Mouse (Mus musculus): ENCODE data around the gene Hus1. TPM values are rescaled to one million over a fixed set of nuclear protein-coding genes. Genes with fewer than 3 reads are reported as not detected.
A peak's percentile ranks its signal among the peaks of the same experiment; 100 is the strongest.

Hus1 gene
- total and polyA plus RNA-seq, 3 experiments, result 10.2 to 39.1 (median 27.5) TPM

DNA sequence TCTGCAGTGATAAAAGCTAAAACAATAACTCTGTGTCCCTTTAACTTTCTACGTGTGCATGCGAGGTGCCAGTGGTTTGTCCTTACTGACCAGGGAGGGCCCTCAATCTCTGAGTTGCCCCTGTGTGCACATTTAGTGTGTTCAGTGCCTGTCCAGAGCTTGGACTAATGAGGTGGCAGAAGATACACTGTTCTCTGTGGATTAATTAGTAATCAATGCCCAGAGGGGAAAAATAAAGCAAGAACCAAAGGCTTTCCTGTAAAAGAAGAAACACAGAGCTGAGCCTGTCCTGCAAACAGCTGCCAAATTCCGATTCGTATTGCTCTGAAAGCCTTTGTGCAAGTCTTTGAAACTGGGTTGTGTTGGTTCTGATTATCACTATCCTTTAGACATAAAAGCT is 39.2 kb upstream of the Hus1 start:
- Histone ChIP-seq H3K4me3 (ENCODE audit: low read depth, low read length) (no peak overlapping the region), H3K27me3 (ENCODE audit: insufficient read depth, low read length) (peaks cover 17% of the 10 kb centered on the region), H3K9me3 (replicated peaks) (no peaks in the 10 kb centered on the region), H3K36me3 (replicated peaks) (no peaks in the 10 kb centered on the region), H3K4me1 (ENCODE audit: insufficient read depth, low read depth, low read length) (peaks cover 15% of the 10 kb centered on the region)
- TF ChIP-seq TAL1 (conservative IDR thresholded peaks at IDR 0.05; ENCODE audit: low read depth, low read length), result no peak
- TF ChIP-seq CTCF (IDR thresholded peaks at IDR 0.05; ENCODE audit: low read depth, low read length), result no peak
- TF ChIP-seq GATA1 (IDR thresholded peaks at IDR 0.05; ENCODE audit: borderline replicate concordance, low read length), result no peak
- TF ChIP-seq GATA2 (IDR thresholded peaks at IDR 0.05; ENCODE audit: borderline replicate concordance, low read depth, low read length), result no peak
- no peak for TF ChIP-seq POLR2AphosphoS5 (IDR thresholded peaks at IDR 0.05; ENCODE audit: insufficient replicate concordance, low read depth, low read length)
- no peak for ATAC-seq (ENCODE audit: extremely low read depth, insufficient number of reproducible peaks, low FRiP score, poor library complexity, severe bottlenecking)
- no peak for DNase-seq (ENCODE audit: low spot score)

DNA sequence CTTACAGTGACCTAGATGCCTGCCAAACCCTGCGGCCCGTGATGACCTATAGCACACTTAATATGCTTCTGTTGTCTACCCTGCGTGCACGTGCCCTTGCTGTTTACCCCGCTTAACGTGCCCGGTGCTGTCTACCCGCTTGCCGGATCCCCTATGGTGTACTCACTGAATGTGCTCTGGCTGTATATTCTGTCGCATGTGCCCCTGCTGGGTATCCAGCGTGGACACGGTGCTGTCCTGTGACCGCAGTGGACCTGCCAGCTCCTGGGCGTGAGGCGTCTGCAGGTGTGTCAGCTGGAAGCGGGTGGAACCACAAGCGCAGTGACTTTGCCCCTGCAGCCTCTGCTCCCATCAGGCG is 37.7 kb upstream of the Hus1 start, which contains the start of gene Sun3:
Sun3 (minus strand) TSS at position 289 of the 358 bp plus-strand sequence.
- Histone ChIP-seq H3K27me3 (ENCODE audit: insufficient read depth, low read length) (peaks cover 19% of the 10 kb centered on the region), H3K4me1 (ENCODE audit: insufficient read depth, low read depth, low read length) (peaks cover 15% of the 10 kb centered on the region), H3K36me3 (replicated peaks) (no peaks in the 10 kb centered on the region), H3K9me3 (replicated peaks) (no peaks in the 10 kb centered on the region), H3K4me3 (ENCODE audit: low read depth, low read length) (peak within 1 kb of the TSS; percentile 70)
- no peak; the same call in 1 of the 2 replicates for ATAC-seq (ENCODE audit: extremely low read depth, insufficient number of reproducible peaks, low FRiP score, poor library complexity, severe bottlenecking)
- TF ChIP-seq TAL1 (conservative IDR thresholded peaks at IDR 0.05; ENCODE audit: low read depth, low read length), result no peak
- DNase-seq (ENCODE audit: low spot score), result no peak

DNA sequence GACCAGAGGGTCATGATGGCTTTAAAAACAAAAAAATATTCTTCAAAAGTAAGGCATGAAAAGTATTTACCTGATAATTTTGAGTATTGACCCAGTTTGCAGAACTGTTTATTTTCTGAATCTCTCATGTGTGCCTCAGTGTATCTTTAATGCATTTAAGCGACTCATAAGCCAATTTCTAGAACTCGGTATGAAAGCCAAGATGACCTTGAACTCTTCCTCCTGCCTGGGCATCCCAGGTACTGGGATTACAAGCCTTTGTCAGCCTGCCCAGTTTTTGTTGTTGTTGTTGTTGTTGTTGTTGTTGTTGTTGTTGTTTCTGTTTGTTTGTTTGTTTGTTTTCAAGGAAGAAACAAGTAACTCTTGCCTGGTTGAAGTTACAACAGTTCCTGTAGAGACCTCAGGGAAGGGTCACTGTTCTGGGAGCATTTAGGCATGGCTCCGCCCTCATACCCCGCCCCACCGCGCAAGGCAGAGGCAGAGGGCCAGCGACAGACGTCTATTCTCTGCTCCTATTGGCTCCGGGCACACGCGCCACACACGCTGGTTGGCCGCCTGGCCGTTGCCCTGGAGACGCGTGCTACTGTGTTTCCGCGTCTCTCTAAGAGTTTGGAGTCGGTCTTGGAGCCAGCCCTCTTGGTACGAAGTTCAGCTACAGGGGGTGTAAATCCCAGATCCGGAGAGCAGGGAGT is 37.2 kb upstream of the Hus1 start, which contains the start of gene Gm11992:
Gm11992 (plus strand) TSS at position 584 of the 692 bp plus-strand sequence.
- Histone ChIP-seq H3K9me3 (replicated peaks) (no peaks in the 10 kb centered on the region), H3K27me3 (ENCODE audit: insufficient read depth, low read length) (peaks cover 19% of the 10 kb centered on the region), H3K4me1 (ENCODE audit: insufficient read depth, low read depth, low read length) (peaks cover 15% of the 10 kb centered on the region), H3K4me3 (ENCODE audit: low read depth, low read length) (peak within 1 kb of the TSS; percentile 70), H3K36me3 (replicated peaks) (no peaks in the 10 kb centered on the region)
- TF ChIP-seq CTCF (IDR thresholded peaks at IDR 0.05; ENCODE audit: low read depth, low read length) (no peak), TAL1 (conservative IDR thresholded peaks at IDR 0.05; ENCODE audit: low read depth, low read length) (no peak), GATA1 (IDR thresholded peaks at IDR 0.05; ENCODE audit: borderline replicate concordance, low read length) (no peak), POLR2AphosphoS5 (IDR thresholded peaks at IDR 0.05; ENCODE audit: insufficient replicate concordance, low read depth, low read length) (no peak), GATA2 (IDR thresholded peaks at IDR 0.05; ENCODE audit: borderline replicate concordance, low read depth, low read length) (no peak)
- DNase-seq (ENCODE audit: low spot score) (peak; percentile 69), ATAC-seq (ENCODE audit: extremely low read depth, insufficient number of reproducible peaks, low FRiP score, poor library complexity, severe bottlenecking) (peak; percentile 98)

DNA sequence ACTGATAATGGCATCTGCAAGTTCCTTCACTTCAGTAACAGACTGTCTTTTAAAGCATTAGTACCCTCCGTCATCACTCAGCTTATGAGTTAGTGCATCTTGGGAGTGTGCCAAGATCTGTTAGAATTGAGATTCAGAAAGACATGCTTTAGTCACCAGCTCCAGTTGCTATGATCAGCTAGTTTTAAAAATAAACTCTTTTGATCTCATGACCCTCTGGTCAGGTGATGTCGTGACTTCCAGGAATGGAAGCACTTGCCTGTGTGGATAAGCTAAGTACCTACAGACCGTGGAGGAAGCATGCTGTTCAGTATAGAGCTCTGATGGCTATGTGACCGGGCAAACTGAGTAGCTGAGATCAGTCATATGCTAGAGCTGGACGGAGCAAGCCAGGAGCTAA is 36.1 kb upstream of the Hus1 start:
- no peak for TF ChIP-seq TAL1 (conservative IDR thresholded peaks at IDR 0.05; ENCODE audit: low read depth, low read length)
- no peak for TF ChIP-seq CTCF (IDR thresholded peaks at IDR 0.05; ENCODE audit: low read depth, low read length)
- no peak for TF ChIP-seq GATA2 (IDR thresholded peaks at IDR 0.05; ENCODE audit: borderline replicate concordance, low read depth, low read length)
- TF ChIP-seq GATA1 (IDR thresholded peaks at IDR 0.05; ENCODE audit: borderline replicate concordance, low read length), result no peak
- no peak for TF ChIP-seq POLR2AphosphoS5 (IDR thresholded peaks at IDR 0.05; ENCODE audit: insufficient replicate concordance, low read depth, low read length)
- Histone ChIP-seq H3K4me3 (ENCODE audit: low read depth, low read length) (no peak overlapping the region), H3K9me3 (replicated peaks) (no peaks in the 10 kb centered on the region), H3K27me3 (ENCODE audit: insufficient read depth, low read length) (peaks cover 24% of the 10 kb centered on the region), H3K36me3 (replicated peaks) (no peaks in the 10 kb centered on the region), H3K4me1 (ENCODE audit: insufficient read depth, low read depth, low read length) (peaks cover 15% of the 10 kb centered on the region)
- DNase-seq (ENCODE audit: low spot score) (no peak), ATAC-seq (ENCODE audit: extremely low read depth, insufficient number of reproducible peaks, low FRiP score, poor library complexity, severe bottlenecking) (no peak)

DNA sequence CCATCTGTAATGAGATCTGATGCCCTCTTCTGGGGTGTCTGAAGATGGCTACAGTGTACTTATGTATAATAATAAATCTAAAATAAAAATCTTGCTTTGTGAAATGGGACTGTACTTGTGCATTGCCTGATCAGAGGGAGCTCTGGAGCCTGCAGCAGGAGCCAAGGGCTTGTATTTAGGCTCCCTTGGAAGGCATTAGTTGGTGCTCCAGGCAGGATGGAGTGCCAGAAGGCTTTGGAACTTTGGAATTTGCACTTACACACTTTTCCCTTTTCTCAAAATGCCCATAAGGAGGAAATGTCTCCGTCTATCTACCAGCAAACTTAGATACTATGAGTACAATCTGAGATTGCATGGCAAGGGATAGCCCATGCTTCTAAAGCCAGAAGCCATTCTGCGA is 35.6 kb upstream of the Hus1 start:
- Histone ChIP-seq H3K4me3 (ENCODE audit: low read depth, low read length) (no peak overlapping the region), H3K9me3 (replicated peaks) (no peaks in the 10 kb centered on the region), H3K36me3 (replicated peaks) (no peaks in the 10 kb centered on the region), H3K4me1 (ENCODE audit: insufficient read depth, low read depth, low read length) (peaks cover 13% of the 10 kb centered on the region), H3K27me3 (ENCODE audit: insufficient read depth, low read length) (peaks cover 23% of the 10 kb centered on the region)
- no peak for TF ChIP-seq CTCF (IDR thresholded peaks at IDR 0.05; ENCODE audit: low read depth, low read length)
- TF ChIP-seq TAL1 (conservative IDR thresholded peaks at IDR 0.05; ENCODE audit: low read depth, low read length), result no peak
- no peak for TF ChIP-seq GATA2 (IDR thresholded peaks at IDR 0.05; ENCODE audit: borderline replicate concordance, low read depth, low read length)
- no peak for TF ChIP-seq GATA1 (IDR thresholded peaks at IDR 0.05; ENCODE audit: borderline replicate concordance, low read length)
- TF ChIP-seq POLR2AphosphoS5 (IDR thresholded peaks at IDR 0.05; ENCODE audit: insufficient replicate concordance, low read depth, low read length), result no peak
- no peak for ATAC-seq (ENCODE audit: extremely low read depth, insufficient number of reproducible peaks, low FRiP score, poor library complexity, severe bottlenecking)
- DNase-seq (ENCODE audit: low spot score), result no peak

DNA sequence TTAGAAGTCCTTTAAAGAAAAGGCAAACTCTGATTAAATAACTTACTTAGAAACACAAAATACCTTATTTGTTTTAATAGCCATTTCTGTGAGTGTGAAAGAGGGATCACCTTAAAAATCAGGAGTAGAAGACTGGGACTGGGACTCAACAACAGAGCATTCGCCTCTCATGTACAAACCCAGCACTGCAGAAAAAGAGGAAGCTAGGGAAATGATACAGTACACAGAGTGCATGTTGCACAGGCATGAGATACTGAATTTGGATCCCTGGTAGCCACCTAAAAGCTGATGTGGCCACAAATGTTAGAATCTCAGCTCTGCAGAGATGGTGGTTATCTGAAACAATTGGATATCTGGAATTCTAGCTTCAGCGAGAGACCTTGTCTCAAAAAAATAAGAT is 20.5 kb upstream of the Hus1 start:
- no peaks in the 10 kb centered on the region for H3K9me3 ChIP-seq (replicated peaks)
- peaks cover 18% of the 10 kb centered on the region for H3K27me3 ChIP-seq (ENCODE audit: insufficient read depth, low read length)
- no peaks in the 10 kb centered on the region for H3K36me3 ChIP-seq (replicated peaks)
- H3K4me3 ChIP-seq (ENCODE audit: low read depth, low read length), result no peak overlapping the region
- ATAC-seq (ENCODE audit: extremely low read depth, insufficient number of reproducible peaks, low FRiP score, poor library complexity, severe bottlenecking), result no peak
- no peaks in the 10 kb centered on the region for H3K4me1 ChIP-seq (ENCODE audit: insufficient read depth, low read depth, low read length)
- TF ChIP-seq CTCF (IDR thresholded peaks at IDR 0.05; ENCODE audit: low read depth, low read length), result no peak
- no peak for TF ChIP-seq POLR2AphosphoS5 (IDR thresholded peaks at IDR 0.05; ENCODE audit: insufficient replicate concordance, low read depth, low read length)
- TF ChIP-seq TAL1 (conservative IDR thresholded peaks at IDR 0.05; ENCODE audit: low read depth, low read length), result no peak
- no peak for TF ChIP-seq GATA2 (IDR thresholded peaks at IDR 0.05; ENCODE audit: borderline replicate concordance, low read depth, low read length)
- TF ChIP-seq GATA1 (IDR thresholded peaks at IDR 0.05; ENCODE audit: borderline replicate concordance, low read length), result no peak
- no peak for DNase-seq (ENCODE audit: low spot score)

All from G1E (cell line).